Mouse (Mus musculus) spleen, adult 12 weeks (tissue): Measurements from ENCODE around the gene Cep19.

Experiments used
- DNase-seq: peaks from one replicate; pipeline ENCODE4 v3.0.0; 2022; ENCODE audit warnings: low spot score

Gene Cep19

GRCm38 (mm10) chr16:32144592-32144991 lies 45.0 kb downstream of the Cep19 start:
- no peak for DNase-seq

GRCm38 (mm10) chr16:32147589-32148207 lies 48.1 kb downstream of the Cep19 start:
- DNase-seq, result no peak

- DNase-seq, result no peak
Observed at GRCm38 (mm10) chr16:32153976-32154375, 54.4 kb downstream of the Cep19 start.

- no peak for DNase-seq
Observed at GRCm38 (mm10) chr16:32154437-32154836, 54.8 kb downstream of the Cep19 start.

GRCm38 (mm10) chr16:32156719-32157118 lies 57.1 kb downstream of the Cep19 start:
- DNase-seq, result no peak

- DNase-seq, result no peak
Observed at GRCm38 (mm10) chr16:32157369-32157768, 57.8 kb downstream of the Cep19 start.
